Mouse (Mus musculus): ENCODE data around the gene Dnmt3l. TPM values are rescaled to one million over a fixed set of nuclear protein-coding genes. Genes with fewer than 3 reads are reported as not detected.

The Dnmt3l gene
- total and polyA plus RNA-seq, 3 experiments, result 0.10 to 0.21 TPM; not detected in 1

- intact Hi-C loops (cut with DNase I), result no loop called here
- Histone ChIP-seq H3K79me2 (replicated peaks; ENCODE audit: control insufficient read depth, insufficient read depth, low read length) (no peaks in the 10 kb centered on the region), H3K27me3 (ENCODE audit: control insufficient read depth, insufficient read depth, low read length) (peaks cover under 1% of the 10 kb centered on the region; the same call in 1 of the 2 replicates), H3K9ac (ENCODE audit: low read depth, low read length) (no peak overlapping the region), H3K27ac (no peak overlapping the region), H3K4me3 (no peak overlapping the region), H3K4me1 (ENCODE audit: control insufficient read depth, insufficient read depth, low read length) (peaks cover 3% of the 10 kb centered on the region), H3K36me3 (ENCODE audit: control insufficient read depth, insufficient read depth, low read length) (no peaks in the 10 kb centered on the region)
- 0 out of 2 replicates have a peak, but pooled peaks have one; percentile 12 for TF ChIP-seq EP300 (IDR thresholded peaks at IDR 0.05; ENCODE audit: insufficient read depth, low read depth, low read length)
- TF ChIP-seq POLR2A (IDR thresholded peaks at IDR 0.05; ENCODE audit: insufficient read depth, low read depth, low read length), result no peak
- no peak for TF ChIP-seq CTCF (IDR thresholded peaks at IDR 0.05)
- 64% methylated on average over 6 of the region's 6 CpGs for WGBS
- peak; percentile 34 to 47 for DNase-seq
Measured at GRCm38 (mm10) chr10:78087101-78087511, 45.4 kb downstream of the Dnmt3l start.

DNA sequence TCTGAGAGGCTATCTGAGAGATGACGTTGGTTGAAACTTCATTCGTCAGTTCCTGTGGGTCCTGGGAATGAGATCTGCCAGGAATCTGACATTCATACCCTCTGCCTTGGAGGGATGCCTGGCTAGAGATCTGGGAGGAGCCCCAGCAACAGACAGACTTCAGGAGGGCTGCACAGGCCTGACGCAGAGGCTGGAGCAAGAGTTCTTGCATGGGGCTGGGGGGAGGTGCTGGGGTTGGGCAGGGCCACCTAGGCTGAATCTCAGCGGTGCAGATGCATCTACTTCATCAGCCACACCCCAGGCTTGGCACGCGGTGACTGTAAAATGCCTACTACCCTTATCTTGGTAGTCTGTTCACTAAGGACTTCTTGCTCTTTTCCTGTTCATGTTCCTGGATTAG lies 48.5 kb downstream of the Dnmt3l start:
- TF ChIP-seq POLR2A (IDR thresholded peaks at IDR 0.05; ENCODE audit: insufficient read depth, low read depth, low read length) (no peak), EP300 (IDR thresholded peaks at IDR 0.05; ENCODE audit: insufficient read depth, low read depth, low read length) (no peak), CTCF (IDR thresholded peaks at IDR 0.05) (no peak)
- Histone ChIP-seq H3K27me3 (ENCODE audit: control insufficient read depth, insufficient read depth, low read length) (peaks cover 2% of the 10 kb centered on the region; the same call in 1 of the 2 replicates), H3K9ac (ENCODE audit: low read depth, low read length) (no peak overlapping the region), H3K36me3 (ENCODE audit: control insufficient read depth, insufficient read depth, low read length) (no peaks in the 10 kb centered on the region), H3K27ac (no peak overlapping the region), H3K4me1 (ENCODE audit: control insufficient read depth, insufficient read depth, low read length) (peaks cover 4% of the 10 kb centered on the region), H3K4me3 (no peak overlapping the region), H3K79me2 (replicated peaks; ENCODE audit: control insufficient read depth, insufficient read depth, low read length) (no peaks in the 10 kb centered on the region)
- WGBS, result 26% methylated on average over 6 of the region's 6 CpGs
- DNase-seq, result peak in 1 of 2 experiments; percentile 54
- intact Hi-C loops (cut with DNase I), result no loop called here

- Histone ChIP-seq H3K4me3 (no peak overlapping the region), H3K79me2 (replicated peaks; ENCODE audit: control insufficient read depth, insufficient read depth, low read length) (no peaks in the 10 kb centered on the region), H3K9ac (ENCODE audit: low read depth, low read length) (no peak overlapping the region), H3K36me3 (ENCODE audit: control insufficient read depth, insufficient read depth, low read length) (no peaks in the 10 kb centered on the region), H3K27me3 (ENCODE audit: control insufficient read depth, insufficient read depth, low read length) (peaks cover 2% of the 10 kb centered on the region; the same call in 1 of the 2 replicates), H3K4me1 (ENCODE audit: control insufficient read depth, insufficient read depth, low read length) (peaks cover 6% of the 10 kb centered on the region), H3K27ac (no peak overlapping the region)
- no peak for TF ChIP-seq EP300 (IDR thresholded peaks at IDR 0.05; ENCODE audit: insufficient read depth, low read depth, low read length)
- no peak for TF ChIP-seq POLR2A (IDR thresholded peaks at IDR 0.05; ENCODE audit: insufficient read depth, low read depth, low read length)
- TF ChIP-seq CTCF (IDR thresholded peaks at IDR 0.05), result no peak
- no peak for DNase-seq
- 71% methylated on average over 4 of the region's 4 CpGs for WGBS
- intact Hi-C loops (cut with DNase I), result no loop called here
Measured at GRCm38 (mm10) chr10:78090706-78091491, 49.2 kb downstream of the Dnmt3l start.

DNA sequence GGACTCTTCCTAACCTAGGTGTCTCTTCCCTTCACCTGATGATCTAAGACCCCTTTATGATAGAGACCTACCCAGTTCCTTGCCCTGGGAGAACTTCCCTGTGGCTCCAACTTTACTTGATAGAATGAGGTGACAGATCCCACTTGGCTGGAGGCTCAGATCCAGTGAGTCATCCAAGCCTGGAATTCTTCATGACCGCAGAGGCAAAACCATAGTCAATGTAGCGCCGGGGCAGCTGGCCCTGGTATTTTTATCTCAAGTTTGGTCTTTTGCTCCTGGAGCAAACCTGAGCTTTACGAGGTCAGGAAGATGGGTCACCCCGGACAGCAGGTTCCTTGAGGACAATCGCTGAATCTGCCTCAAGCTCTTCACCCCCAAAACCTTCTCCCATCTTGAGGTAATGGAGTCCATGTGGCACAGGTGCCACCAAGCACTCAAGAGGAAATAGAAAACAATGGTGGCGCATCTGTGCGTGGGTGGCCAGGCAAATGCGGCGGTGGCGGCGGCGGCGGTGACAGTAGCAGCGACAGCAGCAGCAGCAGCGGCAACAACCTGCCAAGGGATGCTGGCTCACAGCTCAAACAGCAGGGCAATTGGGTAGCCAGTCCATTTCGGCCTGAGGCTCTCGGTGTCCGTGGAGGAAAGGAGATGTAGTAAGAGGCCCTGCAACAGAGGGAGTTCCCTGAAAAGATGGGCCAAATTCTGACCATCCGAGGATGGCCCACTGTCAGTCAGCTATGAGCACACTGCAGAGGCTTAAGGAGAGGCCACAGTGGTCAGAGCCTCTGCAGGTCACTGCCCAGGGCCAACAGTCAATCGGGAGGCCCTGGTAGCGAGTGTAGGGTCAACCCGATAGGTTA lies 50.3 kb downstream of the Dnmt3l start:
- 81% methylated on average over 23 of the region's 23 CpGs for WGBS
- H3K27me3 ChIP-seq (ENCODE audit: control insufficient read depth, insufficient read depth, low read length), result peaks cover 2% of the 10 kb centered on the region; the same call in 1 of the 2 replicates
- H3K4me1 ChIP-seq (ENCODE audit: control insufficient read depth, insufficient read depth, low read length), result peaks cover 4% of the 10 kb centered on the region; the same call in 1 of the 2 replicates
- intact Hi-C loops (cut with DNase I), result no loop called here
- H3K4me3 ChIP-seq, result no peak overlapping the region
- no peaks in the 10 kb centered on the region for H3K36me3 ChIP-seq (ENCODE audit: control insufficient read depth, insufficient read depth, low read length)
- TF ChIP-seq POLR2A (IDR thresholded peaks at IDR 0.05; ENCODE audit: insufficient read depth, low read depth, low read length), result no peak
- no peak for TF ChIP-seq CTCF (IDR thresholded peaks at IDR 0.05)
- no peak for TF ChIP-seq EP300 (IDR thresholded peaks at IDR 0.05; ENCODE audit: insufficient read depth, low read depth, low read length)
- DNase-seq, result peak in 1 of 2 experiments; percentile 45
- no peak overlapping the region for H3K27ac ChIP-seq
- H3K79me2 ChIP-seq (replicated peaks; ENCODE audit: control insufficient read depth, insufficient read depth, low read length), result no peaks in the 10 kb centered on the region
- H3K9ac ChIP-seq (ENCODE audit: low read depth, low read length), result no peak overlapping the region

GRCm38 (mm10) chr10:78092725-78093029 lies 50.9 kb downstream of the Dnmt3l start:
- H3K79me2 ChIP-seq (replicated peaks; ENCODE audit: control insufficient read depth, insufficient read depth, low read length), result no peaks in the 10 kb centered on the region
- DNase-seq, result peak in 1 of 2 experiments; percentile 49
- intact Hi-C loops (cut with DNase I), result no loop called here
- no peak overlapping the region for H3K4me3 ChIP-seq
- H3K9ac ChIP-seq (ENCODE audit: low read depth, low read length), result no peak overlapping the region
- no peak overlapping the region for H3K27ac ChIP-seq
- peaks cover 2% of the 10 kb centered on the region; the same call in 1 of the 2 replicates for H3K27me3 ChIP-seq (ENCODE audit: control insufficient read depth, insufficient read depth, low read length)
- TF ChIP-seq POLR2A (IDR thresholded peaks at IDR 0.05; ENCODE audit: insufficient read depth, low read depth, low read length) (no peak), EP300 (IDR thresholded peaks at IDR 0.05; ENCODE audit: insufficient read depth, low read depth, low read length) (no peak), CTCF (IDR thresholded peaks at IDR 0.05) (no peak)
- H3K4me1 ChIP-seq (ENCODE audit: control insufficient read depth, insufficient read depth, low read length), result peaks cover 4% of the 10 kb centered on the region; the same call in 1 of the 2 replicates
- 87% methylated on average over 13 of the region's 13 CpGs for WGBS
- H3K36me3 ChIP-seq (ENCODE audit: control insufficient read depth, insufficient read depth, low read length), result no peaks in the 10 kb centered on the region
